Mouse (Mus musculus): Measurements from ENCODE around the gene Parl.

DNA sequence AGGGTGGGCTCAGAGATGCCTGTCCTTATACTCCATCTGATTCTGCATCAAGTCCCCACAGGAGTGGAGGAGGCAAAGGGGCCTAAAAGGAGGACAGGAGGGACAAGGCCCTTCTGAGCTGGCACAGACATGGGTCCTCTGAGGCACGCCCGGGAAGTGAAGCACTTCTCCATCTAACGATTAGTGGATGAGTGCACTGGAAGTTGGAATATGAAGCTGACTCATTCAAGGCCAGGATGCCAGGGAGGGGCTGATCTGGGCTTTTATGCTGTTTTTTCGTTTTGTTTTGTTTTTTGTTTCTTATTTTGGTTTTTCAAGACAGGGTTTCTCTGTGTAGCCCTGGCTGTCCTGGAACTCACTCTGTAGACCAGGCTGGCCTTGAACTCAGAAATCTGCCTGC lies 13.1 kb upstream of the Parl start:
- TF ChIP-seq CTCF (IDR thresholded peaks at IDR 0.05; ENCODE audit: borderline replicate concordance, insufficient read depth, low read length) (no peak), POLR2A (IDR thresholded peaks at IDR 0.05; ENCODE audit: low read depth, low read length) (no peak)
